Mouse (Mus musculus) spleen, adult 2 months (tissue): Measurements from ENCODE around the gene Ppm1b. TPM values are rescaled to one million over a fixed set of nuclear protein-coding genes. Genes with fewer than 3 reads are reported as not detected.

Experiments
- DNase-seq, 2 experiments: peaks; one replicate each; pipeline versions ENCODE4 v3.0.0 to v3.0.0-alpha.2; 2012 to 2021; ENCODE audit warnings: low spot score in 2 of 2, low read depth in 1 of 2
- H3K27ac ChIP-seq: fragments of 200-500 bp; 2 replicates; pipeline ENCODE4 v1.5.1; 2012; ENCODE audit warnings: low read length, inconsistent platforms; ENCODE audit not compliant: insufficient read depth
- H3K27me3 ChIP-seq: fragments of 200-500 bp; 2 replicates; pipeline ENCODE4 v1.6.1; 2012; ENCODE audit warnings: mild to moderate bottlenecking, moderate library complexity, low read length, inconsistent platforms; ENCODE audit not compliant: control insufficient read depth, insufficient read depth
- H3K36me3 ChIP-seq: fragments of 200-500 bp; 2 replicates; pipeline ENCODE4 v1.6.1; 2012; ENCODE audit warnings: mild to moderate bottlenecking, low read length, inconsistent platforms; ENCODE audit not compliant: control insufficient read depth, insufficient read depth
- H3K4me1 ChIP-seq: fragments of 200-500 bp; 2 replicates; pipeline ENCODE4 v1.6.1; 2011; ENCODE audit warnings: inconsistent platforms; ENCODE audit not compliant: control insufficient read depth, insufficient read depth, insufficient read length
- H3K4me3 ChIP-seq: fragments of 200-500 bp; 2 replicates; pipeline ENCODE4 v1.5.1; 2011; ENCODE audit warnings: mild to moderate bottlenecking, inconsistent platforms; ENCODE audit not compliant: insufficient read depth, insufficient read length; ENCODE audit errors: extremely low read depth
- CTCF ChIP-seq: fragments of 200-500 bp; IDR thresholded peaks from 2 replicates; pipeline ENCODE4 v1.5.1; 2011; ENCODE audit warnings: mild to moderate bottlenecking, inconsistent platforms; ENCODE audit not compliant: insufficient read depth, insufficient read length, insufficient replicate concordance; ENCODE audit errors: extremely low read depth
- POLR2A ChIP-seq: fragments of 200-500 bp; IDR thresholded peaks from 2 replicates; pipeline ENCODE4 v1.6.1; 2011; ENCODE audit warnings: low read depth, low read length, inconsistent platforms
- WGBS: fragments of 180-500 bp; shearing (Covaris S2); methylation state at CpG from one replicate; pipeline ENCODE4 v1.1.7; 2018; 5-methylcytosine and 5-hydroxymethylcytosine counted together
- polyA plus RNA-seq: library from polyadenylated mRNA; depleted of rRNA; stranded (reverse); fragments of >200 nt; gene quantifications from 2 replicates; pipeline ENCODE4 v1.2.3, GENCODE M21; 2012

Ppm1b gene
- polyA plus RNA-seq, 1 experiment = 12.8 TPM

DNA sequence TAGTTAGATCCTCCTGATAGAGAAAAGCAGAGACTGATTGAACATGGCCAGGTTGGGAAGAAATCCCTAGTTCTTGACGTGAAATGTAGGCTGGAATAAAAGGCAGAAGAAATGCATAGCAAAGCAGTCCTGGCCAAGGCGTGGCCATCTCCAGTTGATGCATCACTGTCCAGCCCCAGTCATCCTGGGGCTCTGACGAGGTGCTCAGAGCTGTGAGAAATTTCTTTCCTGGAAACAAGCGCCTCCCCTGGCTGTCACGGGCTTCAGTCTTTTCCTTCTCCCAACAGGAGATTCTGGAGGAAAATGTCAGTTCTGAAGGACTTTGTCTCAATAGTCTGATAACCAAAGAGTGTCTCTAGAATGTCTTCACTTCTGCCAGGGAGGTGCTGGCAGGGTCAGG lies 74.1 kb downstream of the Ppm1b start:
- 76% methylated on average over 5 of the region's 5 CpGs for WGBS
- Histone ChIP-seq H3K27me3 (no peaks in the 10 kb centered on the region; the same call in 1 of the 2 replicates), H3K27ac (no peak overlapping the region), H3K36me3 (no peaks in the 10 kb centered on the region), H3K4me3 (no peak overlapping the region), H3K4me1 (no peaks in the 10 kb centered on the region)
- no peak for DNase-seq
- no peak for TF ChIP-seq POLR2A
- no peak for TF ChIP-seq CTCF

DNA sequence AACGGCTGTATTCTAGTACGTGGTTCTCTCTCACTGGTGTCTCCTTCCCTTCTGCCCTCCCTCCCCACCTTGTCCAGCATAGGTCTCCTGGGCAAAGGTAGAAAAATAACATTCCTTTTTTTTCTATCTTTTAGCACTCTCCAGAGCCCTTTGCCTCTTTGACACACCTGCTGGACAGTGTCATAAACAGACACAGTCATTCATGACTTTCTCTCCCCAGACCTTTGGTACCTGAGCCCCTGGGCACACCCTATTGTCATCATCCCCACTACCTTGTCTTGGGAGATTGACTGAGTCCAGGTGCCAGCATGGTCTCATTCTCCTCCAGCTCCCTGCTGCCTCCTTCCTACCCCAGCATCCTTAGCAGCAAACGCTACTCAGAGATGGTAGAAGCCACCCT lies 76.5 kb downstream of the Ppm1b start:
- Histone ChIP-seq H3K4me1 (no peaks in the 10 kb centered on the region), H3K27ac (no peak overlapping the region), H3K36me3 (no peaks in the 10 kb centered on the region), H3K27me3 (no peaks in the 10 kb centered on the region; the same call in 1 of the 2 replicates), H3K4me3 (no peak overlapping the region)
- TF ChIP-seq POLR2A (no peak), CTCF (no peak)
- DNase-seq = no peak
- 88% methylated on average over 3 of the region's 3 CpGs for WGBS

DNA sequence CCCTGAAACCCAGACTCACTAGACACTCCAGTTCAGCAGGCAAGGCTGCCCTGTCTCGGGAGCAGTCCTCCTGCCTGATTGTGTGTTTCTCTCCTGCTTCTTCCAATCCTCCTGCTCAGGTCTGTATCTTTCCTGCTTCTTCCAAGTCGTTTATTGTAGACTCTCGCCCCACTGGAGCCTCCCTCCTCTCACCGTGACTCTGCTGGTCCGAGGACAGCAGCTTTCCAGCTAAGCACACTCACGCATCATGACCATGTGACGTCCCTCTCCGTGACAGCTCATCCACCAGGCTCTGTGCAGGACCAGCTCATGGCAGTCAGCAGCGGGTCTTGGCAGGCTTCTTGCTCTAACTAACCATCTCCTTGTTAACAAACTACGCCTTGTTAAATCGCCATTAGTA lies 77.5 kb downstream of the Ppm1b start:
- Histone ChIP-seq H3K27ac (no peak overlapping the region), H3K4me3 (no peak overlapping the region), H3K27me3 (no peaks in the 10 kb centered on the region; the same call in 1 of the 2 replicates), H3K4me1 (no peaks in the 10 kb centered on the region), H3K36me3 (no peaks in the 10 kb centered on the region)
- WGBS = 72% methylated on average over 11 of the region's 11 CpGs
- no peak for DNase-seq
- TF ChIP-seq POLR2A (no peak), CTCF (no peak)

DNA sequence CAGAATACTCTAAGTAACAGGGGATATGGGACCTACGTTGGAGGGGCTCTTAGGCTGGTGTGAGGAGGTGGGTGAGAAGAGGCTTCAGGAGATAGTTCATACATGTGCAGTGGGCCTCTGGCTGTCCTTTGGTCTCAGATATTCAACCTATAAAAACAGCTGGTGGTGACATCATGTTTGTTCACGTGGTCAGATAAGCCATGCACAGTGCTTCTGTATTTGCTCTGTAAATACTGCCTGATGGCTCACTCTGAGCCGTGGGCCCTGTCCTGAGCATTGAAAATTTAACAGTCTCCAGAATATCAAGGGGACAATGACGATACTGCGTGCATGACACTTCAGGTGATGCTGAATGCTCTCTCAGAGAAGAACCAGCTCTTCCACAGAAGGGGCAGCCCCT lies 81.3 kb downstream of the Ppm1b start:
- no peak for DNase-seq
- H3K36me3 ChIP-seq = no peaks in the 10 kb centered on the region
- no peak overlapping the region for H3K27ac ChIP-seq
- no peak for TF ChIP-seq CTCF
- no peak for TF ChIP-seq POLR2A
- no peaks in the 10 kb centered on the region for H3K4me1 ChIP-seq
- no peaks in the 10 kb centered on the region for H3K27me3 ChIP-seq
- 91% methylated on average over 5 of the region's 5 CpGs for WGBS
- no peak overlapping the region for H3K4me3 ChIP-seq

DNA sequence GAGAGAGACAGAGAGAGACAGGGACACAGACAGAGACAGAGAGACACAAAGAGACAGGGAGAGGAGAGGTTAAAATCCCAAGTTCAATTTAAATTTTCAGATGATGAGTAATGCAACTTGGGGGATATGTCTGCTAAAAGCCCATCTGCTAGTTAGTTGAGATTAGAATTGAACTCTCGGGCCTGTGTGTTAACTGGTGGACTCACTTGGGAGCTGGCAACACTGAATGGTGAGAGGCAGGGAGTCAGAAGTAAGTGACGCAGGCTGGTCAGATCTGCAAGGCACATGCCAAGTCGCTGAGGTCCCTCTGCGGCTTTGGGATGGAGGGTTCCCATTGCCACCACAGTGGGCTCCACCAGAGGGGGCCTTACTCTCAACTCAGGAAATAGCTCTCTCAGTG lies 81.8 kb downstream of the Ppm1b start:
- no peak for DNase-seq
- 91% methylated on average over 4 of the region's 4 CpGs for WGBS

DNA sequence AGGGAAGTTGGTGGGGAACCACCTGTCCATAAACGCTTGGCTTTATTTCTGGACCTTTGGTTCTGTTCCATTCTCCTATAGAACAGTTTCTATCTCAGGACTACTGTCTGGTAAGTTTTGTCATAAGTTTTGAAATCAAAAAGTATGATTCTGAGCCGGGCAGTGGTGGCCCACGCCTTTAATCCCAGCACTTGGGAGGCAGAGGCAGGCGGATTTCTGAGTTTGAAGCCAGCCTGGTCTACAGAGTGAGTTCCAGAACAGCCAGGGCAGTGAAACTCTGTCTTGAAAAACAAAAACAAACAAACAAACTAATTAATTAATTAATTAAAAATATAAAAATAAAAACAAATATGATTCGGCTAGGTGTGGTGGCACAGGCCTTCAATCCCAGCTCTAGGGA lies 82.2 kb downstream of the Ppm1b start:
- Histone ChIP-seq H3K27me3 (no peaks in the 10 kb centered on the region), H3K4me1 (no peaks in the 10 kb centered on the region)
- WGBS = 91% methylated on average over 5 of the region's 5 CpGs

More for the DNA sequence above, 81.8 kb downstream of the Ppm1b start:
- H3K4me3 ChIP-seq = no peak overlapping the region
- TF ChIP-seq POLR2A (no peak), CTCF (no peak)
- H3K36me3 ChIP-seq = no peaks in the 10 kb centered on the region
- no peaks in the 10 kb centered on the region for H3K27me3 ChIP-seq
- no peaks in the 10 kb centered on the region for H3K4me1 ChIP-seq
- no peak overlapping the region for H3K27ac ChIP-seq

DNA sequence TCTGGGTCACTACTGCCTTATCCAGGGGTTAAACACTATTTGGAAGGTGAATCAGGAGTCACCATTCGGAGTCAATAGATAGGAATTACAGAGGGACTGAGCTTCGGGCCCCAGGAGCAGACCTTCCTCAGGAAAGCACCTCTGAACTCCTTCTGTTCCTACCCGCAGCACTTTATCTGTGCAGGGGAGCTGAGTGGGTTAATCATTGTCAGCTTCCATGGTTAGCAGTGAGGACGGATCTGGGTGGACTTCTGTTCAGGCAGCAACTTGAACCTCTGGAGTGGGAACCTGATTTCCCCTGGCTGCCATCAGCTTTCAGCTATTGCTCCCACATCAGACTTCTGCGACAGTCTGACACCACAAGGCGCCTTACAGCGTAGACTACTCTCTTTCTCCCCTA lies 84.4 kb downstream of the Ppm1b start:
- no peaks in the 10 kb centered on the region for H3K36me3 ChIP-seq
- 84% methylated on average over 7 of the region's 7 CpGs for WGBS
- DNase-seq = no peak
- no peaks in the 10 kb centered on the region for H3K27me3 ChIP-seq
- no peaks in the 10 kb centered on the region for H3K4me1 ChIP-seq
- H3K27ac ChIP-seq = no peak overlapping the region
- TF ChIP-seq POLR2A = no peak
- TF ChIP-seq CTCF = no peak
- H3K4me3 ChIP-seq = no peak overlapping the region

More for the DNA sequence above, 82.2 kb downstream of the Ppm1b start:
- H3K27ac ChIP-seq = no peak overlapping the region
- no peak for DNase-seq
- H3K36me3 ChIP-seq = no peaks in the 10 kb centered on the region
- H3K4me3 ChIP-seq = no peak overlapping the region
- TF ChIP-seq POLR2A = no peak
- TF ChIP-seq CTCF = no peak

DNA sequence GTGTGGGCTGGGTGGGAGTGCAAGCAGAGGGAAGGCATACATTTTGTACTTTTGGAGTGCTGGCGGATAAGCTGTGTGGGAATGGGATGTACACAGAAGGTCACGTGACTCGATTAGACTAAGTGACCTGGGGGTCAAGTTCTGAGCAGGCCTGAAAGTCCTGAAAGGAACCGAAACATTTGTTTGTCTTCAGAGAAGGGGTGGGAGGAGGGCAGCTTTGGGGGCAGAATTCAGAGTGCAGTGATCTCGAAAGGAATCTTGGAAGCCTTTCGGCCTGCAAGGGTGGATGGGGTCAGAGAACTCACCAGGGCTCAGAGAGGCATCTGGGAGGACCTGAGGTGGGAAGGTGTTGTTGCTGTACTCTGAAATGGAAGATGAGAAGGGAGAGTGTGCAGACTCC lies 85.9 kb downstream of the Ppm1b start:
- Histone ChIP-seq H3K27me3 (no peaks in the 10 kb centered on the region), H3K4me1 (no peaks in the 10 kb centered on the region), H3K27ac (no peak overlapping the region), H3K36me3 (no peaks in the 10 kb centered on the region), H3K4me3 (no peak overlapping the region)
- WGBS = 88% methylated on average over 6 of the region's 6 CpGs
- no peak for DNase-seq
- TF ChIP-seq CTCF = no peak
- TF ChIP-seq POLR2A = no peak
